Mouse (Mus musculus): ENCODE results near the gene B3gnt2.

DNA sequence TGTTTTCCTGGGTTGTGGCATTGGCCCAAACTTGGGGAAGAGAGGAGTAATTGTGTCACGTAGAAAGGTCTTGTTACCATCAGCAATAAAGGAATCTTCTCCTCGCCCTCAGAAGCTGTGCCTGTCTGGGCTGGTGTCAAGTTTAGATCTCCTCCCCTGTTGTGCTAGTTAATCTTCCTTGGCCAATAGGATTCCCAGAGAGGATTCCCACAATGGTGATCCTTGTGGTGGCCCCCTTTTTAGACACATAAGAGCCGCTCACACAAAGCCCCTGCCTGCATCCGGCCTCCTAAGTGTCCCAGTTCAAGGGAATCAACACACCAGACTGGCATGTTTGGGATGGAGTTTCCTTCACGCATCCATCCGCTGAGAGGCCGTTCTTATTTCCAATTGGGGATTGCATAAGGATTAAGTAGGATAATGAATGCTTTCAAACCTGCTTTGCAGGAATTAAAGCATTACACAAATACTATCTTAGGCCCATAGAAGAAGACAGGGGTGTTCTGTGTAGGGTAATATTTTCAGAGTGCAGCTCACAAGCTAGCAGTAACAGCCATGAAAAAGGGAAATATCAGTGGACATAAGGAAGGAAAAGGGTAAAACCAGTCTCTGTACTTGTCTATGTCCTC is 118.6 kb downstream of the B3gnt2 start:
- TF ChIP-seq POLR2A (IDR thresholded peaks at IDR 0.05; ENCODE audit: insufficient read length, low read depth) (no peak), TCF12 (IDR thresholded peaks at IDR 0.05; ENCODE audit: insufficient read depth, poor library complexity, severe bottlenecking) (no peak), E2F4 (IDR thresholded peaks at IDR 0.05; ENCODE audit: insufficient read depth) (no peak), MAX (IDR thresholded peaks at IDR 0.05; ENCODE audit: low read depth) (no peak), CEBPB (IDR thresholded peaks at IDR 0.05; ENCODE audit: insufficient read depth, poor library complexity, severe bottlenecking) (no peak), TCF3 (IDR thresholded peaks at IDR 0.05; ENCODE audit: insufficient read length, low read depth) (no peak)

Measured in myocyte (in vitro differentiated cells).